Mouse (Mus musculus): ENCODE data around the gene Dlgap4.

The Dlgap4 gene

DNA sequence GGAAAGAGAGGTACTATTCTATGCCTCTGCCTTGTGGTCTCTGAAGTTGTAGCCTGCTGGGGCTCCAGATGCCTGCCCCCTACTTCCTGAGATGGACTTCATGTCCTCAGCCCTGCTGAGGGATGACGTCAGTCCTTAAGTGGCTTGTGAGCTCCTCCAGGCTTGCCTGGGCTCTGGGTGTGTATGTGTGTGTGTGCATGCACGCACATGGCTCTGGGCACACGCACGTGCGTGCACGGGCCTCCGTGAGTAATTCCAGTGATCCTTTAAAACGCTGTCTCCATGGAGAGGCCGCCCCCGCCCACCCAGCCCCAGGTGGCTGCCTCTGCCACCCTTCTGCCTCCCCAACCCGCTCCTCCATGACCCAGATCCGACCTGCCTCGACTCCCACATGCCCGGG lies 72.5 kb downstream of the Dlgap4 start:
- Histone ChIP-seq H3K4me1 (replicated peaks; ENCODE audit: low read depth, low read length) (peaks cover 94% of the 10 kb centered on the region), H3K4me3 (replicated peaks; ENCODE audit: low read length) (peak overlapping the region; percentile 32; the same call in 1 of the 2 replicates), H3K36me3 (ENCODE audit: insufficient read depth, low read length) (peaks cover 14% of the 10 kb centered on the region), H3K27me3 (ENCODE audit: insufficient read depth, low read length) (peaks cover 4% of the 10 kb centered on the region; the same call in 1 of the 2 replicates), H3K9me3 (ENCODE audit: low read length) (no peaks in the 10 kb centered on the region)
- TF ChIP-seq NANOG (IDR thresholded peaks at IDR 0.05; ENCODE audit: borderline replicate concordance, low read length): no peak
- no peak for TF ChIP-seq POU5F1 (IDR thresholded peaks at IDR 0.05; ENCODE audit: borderline replicate concordance, low read length)
- no peak for TF ChIP-seq CTCF (conservative IDR thresholded peaks at IDR 0.05; ENCODE audit: low read length)

DNA sequence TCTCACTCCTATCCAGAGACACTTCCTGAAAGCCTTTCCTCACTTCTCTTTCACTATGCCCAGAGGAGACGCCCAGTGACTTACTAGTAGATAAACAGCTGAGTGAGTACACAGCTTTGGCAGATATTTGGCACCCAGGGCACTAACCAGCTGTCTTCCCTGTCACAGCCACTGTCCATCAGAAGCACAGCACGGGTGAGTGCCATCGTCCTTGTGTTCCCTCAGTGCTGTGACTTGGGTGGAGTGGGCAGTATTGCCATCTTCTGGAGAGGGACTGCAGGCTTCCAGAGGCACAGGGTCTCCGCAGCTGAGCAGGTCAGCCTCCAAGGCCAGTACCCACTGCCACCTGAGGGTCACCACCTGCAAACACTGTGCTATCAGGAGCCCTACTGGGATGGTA lies 73.2 kb downstream of the Dlgap4 start:
- Histone ChIP-seq H3K4me1 (replicated peaks; ENCODE audit: low read depth, low read length) (peaks cover 94% of the 10 kb centered on the region), H3K27me3 (ENCODE audit: insufficient read depth, low read length) (peaks cover 4% of the 10 kb centered on the region; the same call in 1 of the 2 replicates), H3K9me3 (ENCODE audit: low read length) (no peaks in the 10 kb centered on the region), H3K4me3 (replicated peaks; ENCODE audit: low read length) (peak overlapping the region; percentile 32; the same call in 1 of the 2 replicates), H3K36me3 (ENCODE audit: insufficient read depth, low read length) (peaks cover 10% of the 10 kb centered on the region; the same call in 1 of the 2 replicates)
- TF ChIP-seq NANOG (IDR thresholded peaks at IDR 0.05; ENCODE audit: borderline replicate concordance, low read length): no peak
- TF ChIP-seq POU5F1 (IDR thresholded peaks at IDR 0.05; ENCODE audit: borderline replicate concordance, low read length): no peak
- no peak for TF ChIP-seq CTCF (conservative IDR thresholded peaks at IDR 0.05; ENCODE audit: low read length)

DNA sequence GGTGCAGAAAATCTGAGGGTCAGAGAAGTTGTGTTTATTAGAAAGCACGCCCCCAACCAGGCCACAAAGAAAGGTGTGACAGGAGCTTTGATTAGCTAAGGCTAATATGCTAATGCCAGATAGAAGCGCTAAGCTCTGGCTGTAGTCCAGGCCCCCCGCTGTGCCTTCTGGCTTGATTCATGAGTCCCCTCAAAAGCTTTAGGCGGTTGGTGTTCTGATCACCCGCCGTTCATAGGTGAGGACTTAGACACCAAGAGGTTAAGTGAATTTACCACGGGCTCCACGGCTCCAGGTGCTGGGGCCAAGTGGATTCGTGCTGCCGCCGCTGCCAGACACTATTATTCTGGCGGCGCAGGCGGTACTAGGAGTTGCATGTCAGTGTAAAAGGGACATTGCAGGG lies 75.1 kb downstream of the Dlgap4 start:
- TF ChIP-seq CTCF (conservative IDR thresholded peaks at IDR 0.05; ENCODE audit: low read length) (no peak), NANOG (IDR thresholded peaks at IDR 0.05; ENCODE audit: borderline replicate concordance, low read length) (no peak), POU5F1 (IDR thresholded peaks at IDR 0.05; ENCODE audit: borderline replicate concordance, low read length) (no peak)
- Histone ChIP-seq H3K4me1 (replicated peaks; ENCODE audit: low read depth, low read length) (peaks cover 97% of the 10 kb centered on the region), H3K9me3 (ENCODE audit: low read length) (no peaks in the 10 kb centered on the region), H3K4me3 (replicated peaks; ENCODE audit: low read length) (peak overlapping the region; percentile 58), H3K36me3 (ENCODE audit: insufficient read depth, low read length) (peaks cover 2% of the 10 kb centered on the region; the same call in 1 of the 2 replicates), H3K27me3 (ENCODE audit: insufficient read depth, low read length) (peaks cover 3% of the 10 kb centered on the region; the same call in 1 of the 2 replicates)

DNA sequence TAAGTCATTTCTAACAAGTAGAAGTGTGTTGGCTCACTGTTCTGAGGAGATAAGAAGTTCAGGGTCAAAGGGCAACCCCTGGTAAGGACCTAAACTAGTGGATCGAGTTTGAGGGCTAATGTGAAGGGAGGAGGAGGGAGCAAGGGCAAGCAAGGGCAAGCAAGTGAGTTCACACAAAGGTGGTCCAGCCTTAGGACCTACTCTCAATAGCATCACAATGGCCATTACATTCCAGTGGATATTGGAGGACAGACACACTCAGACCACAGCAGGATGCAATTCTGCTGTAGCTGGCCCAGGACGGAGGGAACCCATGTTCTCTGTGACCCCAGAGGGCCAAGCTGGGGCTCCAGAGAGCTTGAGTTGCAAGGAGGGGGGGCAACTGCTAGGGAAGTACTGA lies 77.3 kb downstream of the Dlgap4 start:
- H3K4me3 ChIP-seq (replicated peaks; ENCODE audit: low read length): peak overlapping the region; percentile 54; the same call in 1 of the 2 replicates

DNA sequence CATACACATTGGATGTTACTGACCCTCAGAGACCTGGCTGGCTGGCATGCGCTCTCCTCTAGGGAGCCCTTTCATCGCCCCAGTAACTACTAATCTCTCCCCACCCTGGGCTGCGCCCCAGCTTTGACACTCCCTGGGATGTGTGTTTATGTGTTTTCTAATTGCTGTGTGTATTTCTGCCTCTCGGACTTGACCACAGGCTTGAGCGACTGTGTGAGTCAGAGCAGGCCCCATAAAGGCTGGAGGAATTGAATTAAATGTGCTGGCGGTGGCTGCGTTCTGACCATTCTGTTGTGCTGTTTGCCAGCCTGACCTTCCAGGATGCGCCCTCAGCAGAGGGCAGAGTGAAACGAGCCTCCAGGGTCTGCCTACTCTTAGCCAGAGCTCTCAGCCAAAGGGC lies 78.2 kb downstream of the Dlgap4 start:
- TF ChIP-seq CTCF (conservative IDR thresholded peaks at IDR 0.05; ENCODE audit: low read length) (no peak), NANOG (IDR thresholded peaks at IDR 0.05; ENCODE audit: borderline replicate concordance, low read length) (no peak), POU5F1 (IDR thresholded peaks at IDR 0.05; ENCODE audit: borderline replicate concordance, low read length) (no peak)
- Histone ChIP-seq H3K4me3 (replicated peaks; ENCODE audit: low read length) (peak overlapping the region; percentile 54), H3K36me3 (ENCODE audit: insufficient read depth, low read length) (peaks cover 7% of the 10 kb centered on the region; the same call in 1 of the 2 replicates), H3K4me1 (replicated peaks; ENCODE audit: low read depth, low read length) (peaks cover 99% of the 10 kb centered on the region), H3K27me3 (ENCODE audit: insufficient read depth, low read length) (no peaks in the 10 kb centered on the region), H3K9me3 (ENCODE audit: low read length) (no peaks in the 10 kb centered on the region)

More for the DNA sequence above, 77.3 kb downstream of the Dlgap4 start:
- Histone ChIP-seq H3K36me3 (ENCODE audit: insufficient read depth, low read length) (peaks cover 7% of the 10 kb centered on the region; the same call in 1 of the 2 replicates), H3K27me3 (ENCODE audit: insufficient read depth, low read length) (no peaks in the 10 kb centered on the region), H3K9me3 (ENCODE audit: low read length) (no peaks in the 10 kb centered on the region), H3K4me1 (replicated peaks; ENCODE audit: low read depth, low read length) (peaks cover 99% of the 10 kb centered on the region)
- TF ChIP-seq NANOG (IDR thresholded peaks at IDR 0.05; ENCODE audit: borderline replicate concordance, low read length) (peak; percentile 62; the same call in 1 of the 2 replicates), CTCF (conservative IDR thresholded peaks at IDR 0.05; ENCODE audit: low read length) (no peak), POU5F1 (IDR thresholded peaks at IDR 0.05; ENCODE audit: borderline replicate concordance, low read length) (peak; percentile 69; the same call in 1 of the 2 replicates)

DNA sequence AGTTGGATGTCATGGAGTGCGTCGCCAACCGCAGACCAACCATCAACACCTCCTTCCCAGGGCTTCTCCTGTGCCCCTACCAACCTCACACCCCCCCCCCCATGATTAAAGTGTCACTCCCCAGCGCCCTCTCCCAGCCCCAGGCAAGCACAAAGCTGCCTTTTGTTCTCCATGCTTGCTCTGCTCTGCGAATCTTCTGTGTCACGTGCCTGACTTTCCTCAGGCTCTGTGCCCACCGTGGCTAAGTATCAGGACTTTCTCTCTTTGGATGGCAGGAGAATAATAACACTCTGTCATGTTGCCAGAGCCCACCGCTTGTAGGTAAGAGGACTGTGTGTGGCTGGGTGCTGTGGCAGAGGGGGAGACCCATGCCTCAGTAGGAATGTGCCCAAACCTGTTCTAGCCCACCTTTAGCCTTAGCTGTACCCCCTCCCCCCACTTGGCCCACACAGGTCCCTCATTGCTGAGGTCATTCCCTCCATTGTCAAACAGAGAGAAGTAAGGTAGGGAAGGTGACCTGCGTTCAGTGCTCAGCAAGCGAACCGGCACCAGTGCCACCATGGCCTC lies 79.8 kb downstream of the Dlgap4 start:
- H3K36me3 ChIP-seq (ENCODE audit: insufficient read depth, low read length): peaks cover 7% of the 10 kb centered on the region; the same call in 1 of the 2 replicates
- H3K4me3 ChIP-seq (replicated peaks; ENCODE audit: low read length): peak overlapping the region; percentile 67
- no peaks in the 10 kb centered on the region for H3K27me3 ChIP-seq (ENCODE audit: insufficient read depth, low read length)
- no peak for TF ChIP-seq POU5F1 (IDR thresholded peaks at IDR 0.05; ENCODE audit: borderline replicate concordance, low read length)
- no peak for TF ChIP-seq NANOG (IDR thresholded peaks at IDR 0.05; ENCODE audit: borderline replicate concordance, low read length)
- no peak for TF ChIP-seq CTCF (conservative IDR thresholded peaks at IDR 0.05; ENCODE audit: low read length)
- peaks cover 99% of the 10 kb centered on the region for H3K4me1 ChIP-seq (replicated peaks; ENCODE audit: low read depth, low read length)
- H3K9me3 ChIP-seq (ENCODE audit: low read length): no peaks in the 10 kb centered on the region

DNA sequence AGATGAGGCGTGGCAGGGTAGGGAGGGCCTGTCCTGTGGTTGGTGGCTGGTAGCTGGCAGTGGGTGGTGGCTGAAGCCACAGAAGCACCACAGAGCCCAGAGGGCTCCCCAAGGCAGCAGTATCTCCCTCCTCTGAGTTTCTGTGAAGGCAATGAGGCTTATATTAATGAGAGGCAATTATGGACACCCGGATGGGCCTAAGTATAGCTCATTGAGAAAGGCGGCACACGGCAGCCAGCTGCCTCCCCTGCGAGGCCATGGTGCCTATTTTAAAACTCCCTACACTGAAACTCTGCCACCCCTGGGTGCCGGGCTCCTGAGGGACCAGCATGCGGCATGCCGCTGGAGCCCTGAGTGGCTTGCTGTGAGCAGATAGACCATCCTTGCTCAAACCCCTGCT lies 83.8 kb downstream of the Dlgap4 start:
- peak overlapping the region; percentile 57; the same call in 1 of the 2 replicates for H3K4me3 ChIP-seq (replicated peaks; ENCODE audit: low read length)
- peaks cover 91% of the 10 kb centered on the region for H3K4me1 ChIP-seq (replicated peaks; ENCODE audit: low read depth, low read length)
- peaks cover 7% of the 10 kb centered on the region; the same call in 1 of the 2 replicates for H3K36me3 ChIP-seq (ENCODE audit: insufficient read depth, low read length)
- no peaks in the 10 kb centered on the region for H3K9me3 ChIP-seq (ENCODE audit: low read length)
- no peak for TF ChIP-seq CTCF (conservative IDR thresholded peaks at IDR 0.05; ENCODE audit: low read length)
- no peak for TF ChIP-seq POU5F1 (IDR thresholded peaks at IDR 0.05; ENCODE audit: borderline replicate concordance, low read length)
- TF ChIP-seq NANOG (IDR thresholded peaks at IDR 0.05; ENCODE audit: borderline replicate concordance, low read length): no peak
- peaks cover 8% of the 10 kb centered on the region; the same call in 1 of the 2 replicates for H3K27me3 ChIP-seq (ENCODE audit: insufficient read depth, low read length)

DNA sequence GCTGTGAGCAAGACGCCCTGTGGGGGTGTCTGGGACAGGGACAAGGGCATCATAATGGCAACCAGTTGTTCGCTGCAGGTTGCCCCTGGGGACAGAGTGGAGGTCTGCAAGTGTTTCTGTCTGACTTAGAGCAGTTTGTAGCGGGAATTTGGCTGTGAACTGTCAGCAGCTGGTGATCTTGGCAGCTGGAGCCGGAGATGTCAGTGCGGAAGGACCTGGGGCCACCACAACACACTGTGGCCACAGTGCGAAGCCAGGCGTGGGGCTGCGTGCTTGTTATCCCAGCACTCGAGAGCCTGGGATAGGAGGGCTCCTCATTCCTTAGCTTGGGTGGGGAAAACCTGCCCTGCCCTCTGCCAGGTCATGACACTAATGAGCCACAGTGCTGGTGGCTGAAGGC lies 84.7 kb downstream of the Dlgap4 start:
- peaks cover 12% of the 10 kb centered on the region; the same call in 1 of the 2 replicates for H3K27me3 ChIP-seq (ENCODE audit: insufficient read depth, low read length)
- peak overlapping the region; percentile 21; the same call in 1 of the 2 replicates for H3K4me3 ChIP-seq (replicated peaks; ENCODE audit: low read length)
- H3K9me3 ChIP-seq (ENCODE audit: low read length): no peaks in the 10 kb centered on the region
- H3K4me1 ChIP-seq (replicated peaks; ENCODE audit: low read depth, low read length): peaks cover 91% of the 10 kb centered on the region
- H3K36me3 ChIP-seq (ENCODE audit: insufficient read depth, low read length): peaks cover 7% of the 10 kb centered on the region; the same call in 1 of the 2 replicates
- TF ChIP-seq CTCF (conservative IDR thresholded peaks at IDR 0.05; ENCODE audit: low read length) (no peak), NANOG (IDR thresholded peaks at IDR 0.05; ENCODE audit: borderline replicate concordance, low read length) (no peak), POU5F1 (IDR thresholded peaks at IDR 0.05; ENCODE audit: borderline replicate concordance, low read length) (no peak)
